Mouse (Mus musculus): ENCODE data around the gene Taar3. TPM values are rescaled to one million over a fixed set of nuclear protein-coding genes. Genes with fewer than 3 reads are reported as not detected.

Gene Taar3
- not detected in 2 replicates for total RNA-seq (2014; fragmentation: Nextera tagmentation)
- total RNA-seq (2017), result not detected in 2 replicates

DNA sequence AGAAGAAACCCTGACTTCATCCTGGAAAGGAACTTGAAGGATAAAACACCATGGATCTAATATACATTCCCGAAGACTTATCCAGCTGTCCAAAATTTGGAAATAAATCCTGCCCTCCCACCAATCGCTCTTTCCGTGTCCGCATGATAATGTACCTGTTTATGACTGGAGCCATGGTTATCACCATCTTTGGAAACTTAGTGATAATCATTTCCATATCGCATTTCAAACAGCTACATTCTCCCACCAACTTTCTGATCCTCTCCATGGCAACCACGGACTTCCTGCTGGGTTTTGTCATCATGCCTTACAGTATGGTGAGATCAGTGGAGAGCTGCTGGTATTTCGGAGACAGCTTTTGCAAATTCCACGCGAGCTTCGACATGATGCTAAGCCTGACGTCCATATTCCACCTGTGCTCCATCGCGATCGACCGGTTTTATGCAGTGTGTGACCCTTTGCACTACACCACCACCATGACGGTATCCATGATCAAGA is at the start of gene Taar3:
Gene Taar3 (plus strand): TSS at position 51 of the 498 bp plus-strand sequence.
- no peak for ATAC-seq (replicated peaks; ENCODE audit: poor library complexity, severe bottlenecking)

DNA sequence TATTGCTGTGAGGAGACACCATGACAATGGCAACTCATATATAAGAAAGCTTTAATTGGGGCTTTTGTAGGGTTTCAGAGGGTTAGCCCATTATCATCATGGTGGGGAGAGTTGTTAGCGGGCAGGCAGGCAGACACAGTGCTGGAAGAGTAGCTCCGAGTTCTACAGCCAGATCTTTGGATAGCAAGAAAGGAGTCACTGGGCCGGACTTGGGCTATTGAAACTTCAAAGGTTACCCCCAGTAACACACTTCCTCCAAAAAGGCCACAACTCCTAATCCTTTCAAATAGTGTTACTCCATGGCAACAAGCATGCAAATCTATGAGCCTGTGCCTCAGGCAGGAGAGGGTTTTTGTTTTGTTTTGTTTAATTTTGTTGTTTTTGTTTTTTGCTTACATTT is 48.2 kb upstream of the Taar3 start:
- no peak for ATAC-seq (replicated peaks; ENCODE audit: poor library complexity, severe bottlenecking)

- ATAC-seq (replicated peaks; ENCODE audit: poor library complexity, severe bottlenecking), result no peak
These were observed 43.7 kb upstream of the Taar3 start for GRCm38 (mm10) chr10:23905661-23906060.

GRCm38 (mm10) chr10:23920056-23920455 is 29.3 kb upstream of the Taar3 start, which contains the start of gene Taar1:
Gene Taar1 (plus strand): TSS chr10:23920356.
- no peak for ATAC-seq (replicated peaks; ENCODE audit: poor library complexity, severe bottlenecking)

- no peak for ATAC-seq (replicated peaks; ENCODE audit: poor library complexity, severe bottlenecking)
These were observed 26.9 kb upstream of the Taar3 start for GRCm38 (mm10) chr10:23922468-23922867.

DNA sequence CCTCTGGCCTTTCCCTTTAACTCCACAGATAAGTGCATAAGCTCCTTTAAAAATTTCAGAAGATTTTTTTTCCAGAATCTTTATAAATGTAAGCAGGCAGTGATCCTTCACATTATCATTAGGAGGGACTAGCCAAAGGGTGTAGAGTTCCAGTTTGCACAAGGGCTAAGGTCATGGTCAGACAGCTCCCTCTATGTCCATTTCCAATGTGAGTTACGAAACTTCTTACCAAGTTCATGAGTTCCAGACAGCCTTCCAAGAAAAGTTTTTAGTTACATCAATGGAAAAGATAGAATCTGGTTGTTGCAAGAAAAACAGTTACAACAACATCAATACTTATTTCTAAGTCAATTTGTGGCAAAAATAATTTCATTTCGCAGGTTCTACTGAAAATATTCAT is 25.4 kb upstream of the Taar3 start:
- ATAC-seq (replicated peaks; ENCODE audit: poor library complexity, severe bottlenecking), result no peak

DNA sequence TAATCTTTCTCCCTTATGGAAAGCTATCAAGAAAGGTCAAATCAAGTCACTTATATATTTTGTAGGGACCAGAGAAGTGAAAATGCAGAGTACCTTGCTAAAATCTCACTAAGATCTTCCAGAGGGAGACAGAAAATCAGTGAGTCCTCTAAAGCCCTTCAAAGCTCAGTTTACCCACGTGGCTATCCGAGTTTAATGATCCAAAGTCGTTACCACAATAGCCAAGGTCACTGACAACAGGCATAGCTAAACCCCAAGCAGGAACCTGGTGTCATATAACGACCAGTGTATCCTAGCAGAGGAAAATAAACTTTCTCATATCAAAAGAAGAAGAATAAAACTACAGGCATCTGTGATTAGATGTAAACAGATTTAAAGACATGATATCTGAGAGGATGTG is 11.7 kb upstream of the Taar3 start:
- no peak for ATAC-seq (replicated peaks; ENCODE audit: poor library complexity, severe bottlenecking)

GRCm38 (mm10) chr10:23938312-23938711 is 11.0 kb upstream of the Taar3 start, which contains the start of gene Taar2:
Gene Taar2 (plus strand): TSS chr10:23938572.
- ATAC-seq (replicated peaks; ENCODE audit: poor library complexity, severe bottlenecking), result no peak

- ATAC-seq (replicated peaks; ENCODE audit: poor library complexity, severe bottlenecking), result peak; percentile 72
These were observed 6.9 kb upstream of the Taar3 start for GRCm38 (mm10) chr10:23942465-23942864.

- ATAC-seq (replicated peaks; ENCODE audit: poor library complexity, severe bottlenecking), result no peak
These were observed 1.3 kb upstream of the Taar3 start for GRCm38 (mm10) chr10:23948026-23948425.

DNA sequence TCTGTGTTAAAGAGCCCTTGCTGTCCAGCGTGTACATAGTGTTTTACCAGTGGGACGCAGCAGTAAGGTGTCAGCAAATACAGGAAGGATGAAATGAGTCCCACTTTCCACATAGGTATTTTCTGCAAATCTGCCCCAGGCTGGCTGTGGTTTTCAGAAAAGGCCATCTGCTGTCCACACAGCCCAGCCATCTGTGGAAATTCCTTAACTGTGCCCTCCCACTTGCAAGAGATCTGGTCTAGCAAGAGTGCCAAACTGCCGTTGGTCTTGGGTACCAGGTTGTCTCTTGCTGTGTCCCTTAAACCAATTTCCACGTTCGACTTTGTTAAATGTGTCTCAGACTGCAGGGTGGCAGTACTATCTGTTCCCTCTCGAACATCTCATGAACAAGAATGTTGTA is 2.4 kb downstream of the Taar3 start:
- ATAC-seq (replicated peaks; ENCODE audit: poor library complexity, severe bottlenecking), result no peak

GRCm38 (mm10) chr10:23959071-23959470 is 9.7 kb downstream of the Taar3 start:
- ATAC-seq (replicated peaks; ENCODE audit: poor library complexity, severe bottlenecking), result no peak

- ATAC-seq (replicated peaks; ENCODE audit: poor library complexity, severe bottlenecking), result peak; percentile 94
These were observed 11.1 kb downstream of the Taar3 start, which contains the start of gene Taar4 for GRCm38 (mm10) chr10:23960444-23960915. Gene Taar4 (plus strand): TSS chr10:23960494.

DNA sequence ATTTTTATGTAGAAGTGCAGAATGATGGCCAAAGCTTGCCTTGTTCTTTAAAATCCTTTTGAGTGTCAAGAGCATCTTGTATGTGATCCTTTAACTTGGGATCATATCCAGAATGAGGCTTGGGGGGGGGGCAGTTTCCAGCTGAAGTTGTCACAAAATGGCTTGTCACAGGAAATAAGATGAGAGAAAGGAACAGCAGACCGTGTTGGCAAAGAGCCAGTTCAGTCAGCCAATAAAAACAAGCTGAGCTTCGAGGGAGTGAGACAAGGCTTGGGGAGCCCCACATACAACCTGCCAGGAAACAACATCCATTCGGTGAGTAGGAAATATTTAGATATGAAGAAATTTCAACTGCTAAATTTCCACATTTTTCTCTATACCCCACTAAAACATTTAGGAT is 14.1 kb downstream of the Taar3 start:
- no peak for ATAC-seq (replicated peaks; ENCODE audit: poor library complexity, severe bottlenecking)

DNA sequence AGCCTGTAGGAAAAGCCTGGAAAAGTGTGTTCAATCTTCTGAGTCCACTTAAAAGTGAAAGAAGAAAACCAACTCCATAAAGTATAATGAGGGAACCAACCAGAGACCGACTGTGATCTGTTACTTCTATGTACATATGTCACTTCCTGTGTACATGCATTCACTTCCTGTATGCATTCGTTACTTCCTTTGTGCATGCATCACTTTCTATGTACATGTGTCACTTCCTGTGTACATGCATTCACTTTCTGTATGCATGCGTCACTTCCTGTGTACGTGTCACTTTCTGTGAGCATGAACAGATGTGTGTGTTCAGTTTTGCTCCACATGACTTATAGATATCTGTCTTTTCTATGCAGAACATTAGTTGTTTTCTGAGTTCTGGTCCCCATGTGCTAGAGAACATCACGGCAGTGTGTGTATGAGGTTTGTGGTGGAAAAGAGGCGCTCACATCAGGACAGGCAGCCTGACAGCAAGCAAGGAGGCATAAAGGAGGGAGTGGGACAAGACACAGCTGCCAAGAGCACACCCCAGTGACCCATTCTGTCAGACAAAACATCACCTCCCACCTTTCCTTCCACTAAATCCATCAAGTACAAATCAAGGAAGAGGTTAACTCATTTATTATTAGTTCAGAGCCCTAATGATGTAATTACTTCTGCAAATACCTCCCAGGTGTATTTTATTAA is 15.7 kb downstream of the Taar3 start:
- ATAC-seq (replicated peaks; ENCODE audit: poor library complexity, severe bottlenecking), result peak; percentile 56

GRCm38 (mm10) chr10:23970656-23971165 is 21.4 kb downstream of the Taar3 start, which contains the start of gene Taar5:
Gene Taar5 (plus strand): TSS chr10:23970706.
- no peak for ATAC-seq (replicated peaks; ENCODE audit: poor library complexity, severe bottlenecking)

DNA sequence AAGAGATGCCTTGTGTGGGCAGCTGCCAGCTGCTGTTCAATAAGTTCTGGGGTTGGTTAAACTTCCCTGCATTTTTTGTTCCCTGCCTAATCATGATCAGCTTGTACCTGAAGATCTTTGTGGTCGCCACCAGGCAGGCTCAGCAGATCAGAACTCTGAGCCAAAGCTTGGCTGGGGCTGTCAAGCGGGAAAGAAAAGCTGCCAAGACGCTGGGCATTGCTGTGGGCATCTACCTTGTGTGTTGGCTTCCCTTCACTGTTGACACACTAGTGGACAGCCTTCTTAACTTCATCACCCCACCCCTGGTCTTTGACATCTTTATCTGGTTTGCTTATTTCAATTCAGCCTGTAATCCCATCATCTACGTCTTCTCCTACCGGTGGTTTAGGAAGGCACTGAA is 21.9 kb downstream of the Taar3 start:
- ATAC-seq (replicated peaks; ENCODE audit: poor library complexity, severe bottlenecking), result no peak

- no peak for ATAC-seq (replicated peaks; ENCODE audit: poor library complexity, severe bottlenecking)
These were observed 28.6 kb downstream of the Taar3 start for GRCm38 (mm10) chr10:23977958-23978357.

DNA sequence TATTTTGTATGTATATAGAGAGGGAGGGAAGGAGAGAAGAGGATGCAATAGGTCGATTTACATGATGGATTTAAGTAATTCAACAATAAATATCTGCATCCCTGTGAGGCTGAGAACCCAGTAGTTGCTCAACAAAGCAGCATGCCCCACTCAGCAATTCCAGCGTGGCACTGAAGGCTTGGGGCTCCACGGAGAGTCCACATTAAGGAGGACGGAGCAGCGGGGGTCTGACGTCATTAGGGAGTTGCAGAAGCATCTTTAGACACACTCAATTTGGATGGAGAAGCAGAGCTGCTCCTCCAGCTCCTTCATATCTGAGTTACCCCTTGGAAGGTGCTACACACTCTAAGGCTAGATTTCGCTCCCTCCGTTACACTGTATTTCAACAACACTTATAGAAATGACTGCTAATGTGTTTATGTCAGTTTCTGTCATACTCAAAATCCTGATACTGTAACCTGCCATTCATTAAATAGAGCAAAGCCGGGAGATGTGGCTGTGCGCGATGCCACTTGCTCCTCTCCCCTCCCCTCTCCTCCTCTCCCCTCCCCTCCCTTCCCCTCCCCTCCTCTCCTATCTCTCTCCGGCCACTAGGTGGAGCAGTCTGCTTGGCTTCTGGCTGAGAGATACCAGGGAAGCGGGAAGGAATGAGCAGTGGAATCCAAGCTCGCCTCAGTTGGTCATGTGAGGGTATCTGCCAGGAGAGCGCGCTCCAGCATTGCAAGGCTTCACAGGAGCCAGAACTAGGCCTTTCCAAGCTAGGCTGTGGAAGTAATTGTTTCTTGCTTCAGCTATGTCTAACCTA is 29.7 kb downstream of the Taar3 start:
- peak; percentile 100 for ATAC-seq (replicated peaks; ENCODE audit: poor library complexity, severe bottlenecking)

GRCm38 (mm10) chr10:23985546-23985945 is 36.2 kb downstream of the Taar3 start, which contains the start of gene Taar6:
Gene Taar6 (minus strand): TSS chr10:23985646.
- no peak for ATAC-seq (replicated peaks; ENCODE audit: poor library complexity, severe bottlenecking)

DNA sequence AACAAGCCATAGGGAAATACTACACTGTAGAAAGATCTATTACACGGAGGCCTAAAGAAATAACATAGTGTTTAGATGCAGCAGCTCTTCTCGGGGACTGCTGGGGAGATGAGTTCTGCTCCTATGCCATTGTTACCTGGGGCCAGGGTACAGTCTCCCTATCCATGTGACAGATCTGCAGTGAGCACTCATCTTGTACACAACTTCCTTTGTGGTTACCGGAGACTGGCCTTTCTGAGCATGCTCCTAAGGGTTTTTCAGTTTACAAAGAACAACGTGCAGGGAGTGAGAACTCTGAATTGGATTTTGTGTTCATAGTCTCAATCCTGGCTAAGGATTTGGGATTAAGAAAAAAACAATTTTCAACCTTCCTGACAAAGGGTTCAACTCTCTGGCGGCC is 37.1 kb downstream of the Taar3 start:
- no peak for ATAC-seq (replicated peaks; ENCODE audit: poor library complexity, severe bottlenecking)

Measured in granulocyte monocyte progenitor cell, adult 5-6 weeks (primary cell).